Mouse (Mus musculus) hematopoietic stem cell, adult 5-6 weeks (primary cell): ENCODE data around the gene Spin2e. TPM values are rescaled to one million over a fixed set of nuclear protein-coding genes. Genes with fewer than 3 reads are reported as not detected.
"Not testable (repeated sequence)": the region's sequence is repeated elsewhere in the genome, so short reads cannot be mapped to it uniquely, and the experiment has no call there.

Experiments
- ATAC-seq, 2 experiments: fragments of 125-278 bp in 1 of 2; replicated peaks in 1 of 2; 2 replicates each; pipeline ENCODE4 v1.8.0; 2016 to 2017; ENCODE audit warnings: inconsistent platforms in 2 of 2, mild to moderate bottlenecking in 2 of 2, moderate number of reproducible peaks in 2 of 2, low read depth in 1 of 2, moderate TSS enrichment in 1 of 2; ENCODE audit not compliant: low FRiP score in 2 of 2, poor library complexity in 2 of 2, severe bottlenecking in 2 of 2, insufficient read depth in 1 of 2, low TSS enrichment in 1 of 2
- total RNA-seq: library from RNA; stranded (forward); fragments of 172-1452, 232-1000 nt; gene quantifications from 2 replicates; pipeline ENCODE4 v1.2.3, GENCODE M21; 2017

The Spin2e gene
- not detected in 2 replicates for total RNA-seq

DNA sequence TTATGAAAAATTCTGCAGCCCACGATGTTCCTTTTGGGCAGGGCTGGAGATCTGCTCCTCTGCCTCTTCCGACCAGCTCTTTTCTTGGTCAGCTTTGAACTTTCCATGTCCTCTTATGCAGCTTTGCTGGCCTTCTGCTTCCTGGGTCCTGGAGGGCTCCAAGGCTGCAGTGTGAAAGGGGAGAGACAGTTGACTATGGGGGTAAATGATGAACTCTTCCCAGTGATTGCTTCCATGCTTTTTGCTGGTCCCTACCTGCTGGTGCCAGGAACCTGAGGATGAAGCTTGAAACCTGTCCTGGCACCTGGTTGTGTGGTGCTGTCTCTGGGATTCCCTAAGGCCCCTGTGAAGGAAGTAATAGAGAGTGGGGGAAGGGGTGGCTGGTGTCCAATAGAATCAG, at the start of gene Spin2e:
TSS of gene Spin2e (minus strand) at position 101 of the 400 bp plus-strand sequence.
- not testable (repeated sequence) for ATAC-seq

DNA sequence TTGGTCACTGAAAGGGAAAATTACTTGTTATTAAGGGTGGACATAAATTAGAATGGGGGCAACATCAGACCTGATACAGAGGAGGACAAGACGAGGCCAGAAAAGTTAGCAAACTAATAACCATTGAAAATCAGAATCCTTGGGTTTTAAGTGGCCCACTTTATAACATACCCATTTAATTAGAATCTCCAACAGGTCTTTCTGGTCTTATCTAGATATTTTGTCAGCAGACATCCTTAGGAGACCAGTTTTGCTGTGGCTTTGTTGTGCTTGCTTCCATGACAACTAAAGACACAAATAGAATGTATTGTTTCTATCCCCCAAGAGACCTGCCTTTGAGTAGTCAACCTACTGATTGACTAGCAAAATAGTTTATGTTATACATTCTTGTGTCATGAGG, 44.5 kb downstream of the Spin2e start, which contains the start of gene Gm21883:
TSS of gene Gm21883 (minus strand) at position 101 of the 400 bp plus-strand sequence.
- not testable (repeated sequence) for ATAC-seq

Other genes with a start within 250 kb of the Spin2e start
- not detected in 2 replicates for gene Btbd35f19, start 235.0 kb downstream of the Spin2e start, total RNA-seq
- not detected in 2 replicates for gene Gm21883, start 44.6 kb downstream of the Spin2e start, total RNA-seq
- gene Btbd35f25, start 98.2 kb upstream of the Spin2e start, total RNA-seq, result not detected in 2 replicates